Mouse (Mus musculus): ENCODE measurements at regions not wholly inside any gene's neighbourhood (a gene's known extent, or its start where the extent isn't known, plus 50 kb on each side); places are given as distances from the start of the nearest gene placed in this dataset.

GRCm38 (mm10) chr10:56587205-56587604, 210.1 kb downstream of the Gja1 start:
- DNase-seq (ENCODE audit: low spot score in 2 of 2), result no peak

DNA sequence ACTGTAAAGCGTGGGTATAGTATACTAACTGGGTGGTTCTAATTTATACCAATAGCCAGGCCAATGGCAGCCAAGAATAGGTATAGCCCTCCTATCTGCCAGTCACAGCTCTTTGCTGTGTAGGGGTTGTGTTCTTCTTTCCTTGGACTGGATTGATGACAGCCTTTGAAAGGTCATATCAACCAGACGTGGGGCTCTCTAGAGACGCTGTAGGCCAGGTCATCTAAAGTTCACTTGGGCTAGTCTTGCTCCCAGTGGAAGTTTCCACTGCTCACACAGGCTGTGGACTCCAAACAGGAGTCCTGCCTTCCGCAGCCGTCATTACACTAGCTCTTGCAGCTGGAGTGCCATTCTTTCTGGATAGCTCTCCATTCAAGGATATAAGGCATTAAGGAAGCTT, 220.3 kb downstream of the Gja1 start:
- DNase-seq (ENCODE audit: low spot score in 2 of 2), result peak; percentile 16 to 43

DNA sequence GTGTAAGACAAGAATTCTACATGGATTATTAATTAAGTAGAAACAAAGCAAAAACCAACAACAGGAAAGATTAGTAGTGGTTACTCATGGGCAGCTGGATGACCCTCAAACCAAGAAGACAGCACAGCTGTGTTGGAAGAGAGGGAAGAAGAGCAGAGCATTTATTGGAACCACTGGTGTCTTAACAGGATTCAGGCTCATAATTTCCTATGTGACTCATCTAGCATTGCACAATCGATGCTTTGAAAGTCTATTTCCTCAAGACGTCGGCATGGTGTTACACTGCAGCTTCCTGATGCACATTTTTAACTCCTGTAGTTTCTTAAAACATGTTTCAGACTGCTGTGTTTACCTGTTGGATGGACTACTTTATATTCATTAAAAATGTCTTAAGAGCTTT, 221.1 kb downstream of the Gja1 start:
- DNase-seq (ENCODE audit: low spot score in 2 of 2), result peak; percentile 69 to 77

DNA sequence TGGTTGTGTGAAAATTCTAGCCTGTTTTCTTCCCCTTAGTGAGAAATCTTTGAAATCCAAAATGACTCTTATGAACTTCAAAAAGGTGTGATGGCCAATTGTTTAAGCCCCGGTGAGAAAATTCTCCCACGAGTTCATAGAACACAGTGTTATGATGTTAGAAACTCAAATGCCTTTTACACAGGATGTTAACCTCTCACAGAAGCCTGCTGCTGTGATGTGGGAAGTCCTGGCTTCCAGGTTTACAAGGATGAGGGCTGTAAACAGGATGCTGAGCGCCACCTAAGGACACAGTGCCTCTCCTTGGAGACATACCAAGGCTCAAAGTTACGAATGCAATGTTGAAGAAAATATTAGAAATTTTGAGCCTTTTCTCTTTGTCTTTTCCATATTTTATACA, 222.8 kb downstream of the Gja1 start:
- DNase-seq (ENCODE audit: low spot score in 2 of 2), result peak; percentile 39 to 71

GRCm38 (mm10) chr10:56611564-56612288, 234.6 kb downstream of the Gja1 start:
- no peak for DNase-seq (ENCODE audit: low spot score in 2 of 2)

- DNase-seq (ENCODE audit: low spot score in 2 of 2), result no peak
These were observed 265.5 kb downstream of the Gja1 start for GRCm38 (mm10) chr10:56642656-56643055.

DNA sequence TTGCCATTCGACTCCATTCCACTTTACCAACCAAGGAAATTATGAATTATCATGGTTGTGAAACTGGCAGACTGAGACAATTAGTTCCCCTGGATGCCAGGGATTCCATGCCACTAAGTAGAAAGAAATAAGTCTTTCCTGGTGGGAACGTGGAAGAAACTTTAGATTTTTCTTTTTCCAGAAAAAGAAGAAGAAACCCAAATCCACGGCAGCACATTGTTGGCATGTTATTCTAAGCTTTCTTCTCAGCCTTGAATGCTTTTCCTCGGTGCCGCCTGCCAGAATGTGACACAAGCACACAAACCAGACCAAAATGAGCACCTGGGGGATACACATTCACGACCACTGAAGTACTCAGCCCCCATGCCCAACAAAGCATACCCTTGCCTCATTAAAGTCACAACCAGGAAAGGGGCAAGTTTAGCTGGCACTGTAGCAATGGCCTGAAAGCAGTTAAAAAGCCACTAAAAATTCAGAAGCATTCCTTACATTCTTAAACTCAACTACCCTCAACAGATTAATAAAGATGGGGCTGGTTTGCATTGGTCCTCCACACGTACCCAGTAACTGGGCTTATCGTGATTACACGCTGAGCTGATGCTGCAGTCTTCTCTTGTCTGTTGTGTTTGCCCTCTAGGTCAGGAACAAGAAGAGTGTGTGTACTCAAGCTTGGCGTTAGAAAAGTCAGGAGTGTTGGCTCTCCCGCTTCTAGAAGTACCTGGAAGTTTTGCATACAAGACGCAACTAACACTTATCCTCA, 266.4 kb downstream of the Gja1 start:
- no peak for DNase-seq (ENCODE audit: low spot score in 2 of 2)

DNA sequence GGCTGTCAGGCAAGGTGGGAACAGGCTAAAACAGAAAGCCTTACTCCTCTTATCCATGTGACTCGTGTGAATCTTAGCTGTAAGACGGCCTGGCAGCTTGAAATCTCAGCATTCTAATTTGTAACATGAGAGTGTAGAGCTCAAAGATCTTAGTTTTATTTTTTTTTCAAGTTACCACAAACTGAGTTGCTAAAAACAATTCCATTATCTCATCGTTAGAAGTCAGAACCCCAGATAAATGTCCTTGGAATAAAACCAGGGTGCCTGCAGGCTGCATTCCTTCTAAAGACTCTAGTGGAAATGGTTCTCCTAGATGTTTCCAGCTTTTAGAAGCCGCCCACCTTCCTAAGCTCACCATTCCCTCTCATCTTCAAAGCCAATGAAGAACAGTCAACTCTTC, 283.4 kb downstream of the Gja1 start:
- no peak for DNase-seq (ENCODE audit: low spot score in 2 of 2)

GRCm38 (mm10) chr10:56673919-56674318, 296.8 kb downstream of the Gja1 start:
- no peak for DNase-seq (ENCODE audit: low spot score in 2 of 2)

- DNase-seq (ENCODE audit: low spot score in 2 of 2), result peak; percentile 47 to 73
These were observed 305.8 kb downstream of the Gja1 start for GRCm38 (mm10) chr10:56682901-56683300.

DNA sequence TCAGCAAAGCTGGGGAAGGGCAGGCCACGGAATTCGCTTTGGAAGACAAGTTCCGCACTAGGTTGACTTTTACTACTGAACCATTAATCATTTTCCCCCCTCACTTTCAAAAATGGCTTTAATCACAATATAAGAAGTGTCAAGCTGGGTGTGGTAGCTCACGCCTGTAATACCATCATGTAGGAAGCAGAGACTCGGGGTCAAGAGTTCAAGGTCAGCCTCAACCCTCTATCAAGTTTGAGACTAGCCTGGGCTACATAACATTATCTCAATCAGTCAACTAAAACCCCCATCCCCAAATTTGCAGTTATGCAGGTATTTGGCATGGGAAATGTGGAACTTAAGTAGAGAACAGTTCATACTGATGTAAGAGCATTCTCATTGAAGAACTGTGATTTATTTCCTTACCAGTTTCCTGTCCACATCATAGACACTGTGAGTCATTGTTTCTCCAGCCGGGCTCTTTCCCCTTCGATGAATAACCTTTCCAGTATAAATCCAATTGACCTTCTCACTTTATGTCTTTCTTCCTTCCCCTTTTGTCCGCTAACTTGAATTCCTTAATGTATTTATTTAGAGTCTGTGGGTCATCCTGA, 308.6 kb downstream of the Gja1 start:
- no peak for DNase-seq (ENCODE audit: low spot score in 2 of 2)

DNA sequence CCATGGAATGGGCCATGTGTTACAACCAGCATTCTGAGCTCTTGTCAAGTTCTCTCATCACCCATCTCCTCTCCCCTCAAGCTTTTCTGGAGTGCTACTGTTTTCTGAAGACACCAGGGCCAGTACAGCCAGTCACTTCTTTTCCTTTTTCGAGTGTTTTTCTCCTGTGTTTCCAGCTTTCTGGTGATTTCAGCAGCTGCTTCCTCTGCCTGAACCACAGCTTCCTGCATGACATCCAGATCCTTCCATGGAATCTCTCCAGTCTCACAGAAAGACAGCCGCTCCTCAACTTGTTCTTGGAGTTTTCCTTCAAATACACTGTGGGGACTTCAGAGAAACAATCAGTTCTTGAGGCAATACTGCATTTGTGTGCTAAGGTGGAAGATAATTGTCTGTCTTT, 314.3 kb downstream of the Gja1 start:
- peak; percentile 18 to 40 for DNase-seq (ENCODE audit: low spot score in 2 of 2)

DNA sequence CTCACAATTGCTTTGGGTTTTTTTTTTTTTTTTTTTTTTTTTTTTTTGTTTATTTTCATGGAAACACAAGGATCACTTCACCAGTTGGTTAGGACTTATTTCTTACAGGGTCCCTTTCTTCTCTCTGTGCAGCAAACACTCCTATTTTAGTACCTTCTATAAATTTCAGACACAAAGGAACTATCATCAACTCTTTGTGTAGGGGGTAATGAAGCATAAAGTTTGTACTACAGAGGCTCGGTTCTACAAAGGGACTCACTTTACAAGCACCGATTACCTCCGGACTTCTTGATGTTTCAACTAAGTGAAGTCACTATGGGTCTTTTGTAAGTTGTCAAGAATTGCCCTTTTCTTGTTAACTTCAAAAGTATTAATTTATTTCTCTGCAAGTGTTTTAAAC, 318.0 kb downstream of the Gja1 start:
- no peak for DNase-seq (ENCODE audit: low spot score in 2 of 2)

- DNase-seq (ENCODE audit: low spot score in 2 of 2), result peak; percentile 28 to 37
These were observed 323.0 kb downstream of the Gja1 start for GRCm38 (mm10) chr10:56700126-56700525.

- no peak for DNase-seq (ENCODE audit: low spot score in 2 of 2)
These were observed 331.3 kb downstream of the Gja1 start for GRCm38 (mm10) chr10:56708411-56708810.

DNA sequence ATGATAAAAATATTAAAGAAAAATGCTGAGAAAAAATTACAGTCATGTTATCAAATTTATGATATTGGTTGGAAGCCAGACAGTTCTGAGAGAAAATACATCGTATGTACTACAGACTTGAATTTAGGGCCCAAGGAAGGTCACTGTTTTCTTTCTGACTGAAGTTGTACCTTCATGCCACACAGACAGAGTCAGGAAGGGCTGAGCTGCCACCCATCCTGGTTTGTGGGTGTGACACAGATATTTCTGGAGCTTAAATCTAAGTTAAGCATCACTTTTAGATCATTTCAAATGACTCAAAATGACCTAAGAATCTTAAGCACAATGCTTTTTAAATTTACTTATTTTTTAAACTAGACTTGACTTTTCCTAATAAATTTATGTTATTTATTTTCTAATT, 331.8 kb downstream of the Gja1 start:
- DNase-seq (ENCODE audit: low spot score in 2 of 2), result no peak

GRCm38 (mm10) chr10:56712611-56713105, 335.5 kb downstream of the Gja1 start:
- DNase-seq (ENCODE audit: low spot score in 2 of 2), result no peak

DNA sequence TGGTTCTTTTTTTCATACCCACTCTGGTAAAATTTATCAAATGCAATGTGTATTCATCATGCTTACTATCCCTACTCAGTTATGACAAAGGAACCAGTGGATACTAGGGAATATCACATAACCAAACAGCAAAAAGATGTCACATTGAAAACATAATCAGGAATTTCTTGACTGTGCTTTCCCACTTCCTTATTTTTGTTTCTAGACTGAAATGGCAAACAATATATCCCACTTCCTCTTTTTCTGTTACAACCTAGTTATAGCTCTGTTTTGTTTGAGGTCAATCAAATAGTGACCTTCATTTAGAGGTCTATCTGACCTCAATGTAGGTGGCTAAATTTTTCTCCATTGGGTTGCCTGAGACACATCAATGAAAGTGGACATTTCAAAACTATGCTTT, 359.9 kb downstream of the Gja1 start:
- DNase-seq (ENCODE audit: low spot score in 2 of 2), result no peak

DNA sequence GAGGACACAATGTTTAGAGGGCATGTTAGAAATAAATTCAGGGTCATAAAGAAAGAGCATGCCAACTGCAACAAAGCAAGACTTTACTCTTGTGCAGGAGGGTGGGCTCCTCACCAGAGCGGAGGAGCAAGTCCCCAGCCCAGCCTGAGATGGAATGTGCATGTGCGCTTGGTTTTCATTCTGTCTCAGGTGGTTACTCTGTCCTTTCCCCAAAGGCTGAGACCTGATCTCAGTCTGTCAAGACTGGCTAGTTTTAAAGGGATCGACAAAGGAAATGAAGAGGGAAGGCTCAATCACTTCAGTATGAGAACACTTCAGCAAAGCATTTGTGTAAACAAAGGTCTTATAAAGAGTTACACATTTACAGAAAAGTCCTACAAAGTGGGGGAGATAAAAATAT, 362.5 kb downstream of the Gja1 start:
- no peak for DNase-seq (ENCODE audit: low spot score in 2 of 2)

DNA sequence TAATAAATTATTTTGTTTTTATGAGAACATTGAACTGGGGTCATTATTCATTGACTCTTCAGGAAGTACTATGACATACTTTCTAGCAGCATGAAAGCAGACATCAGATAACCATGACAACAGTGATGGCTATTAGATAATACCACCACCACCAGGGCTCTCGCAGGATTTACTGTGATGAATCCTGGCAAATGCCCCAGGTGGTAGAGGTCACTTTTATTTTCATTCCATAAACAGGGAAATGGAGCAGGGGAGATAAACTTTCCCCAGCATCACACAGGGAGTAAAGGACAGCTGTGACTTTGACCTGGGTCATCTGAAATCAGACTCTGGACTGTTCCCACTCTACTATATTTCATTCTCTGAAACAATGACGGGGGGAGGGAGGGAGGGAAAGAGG, 375.0 kb downstream of the Gja1 start:
- no peak for DNase-seq (ENCODE audit: low spot score in 2 of 2)

- no peak for DNase-seq (ENCODE audit: low spot score in 2 of 2)
These were observed 376.4 kb downstream of the Gja1 start for GRCm38 (mm10) chr10:56753576-56753975.

- DNase-seq (ENCODE audit: low spot score in 2 of 2), result peak; percentile 50 to 80
These were observed 377.5 kb downstream of the Gja1 start for GRCm38 (mm10) chr10:56754546-56755175.
